Mouse (Mus musculus) forebrain, postnatal 0 days (tissue): ENCODE results near the gene Supt16. TPM values are rescaled to one million over a fixed set of nuclear protein-coding genes. Genes with fewer than 3 reads are reported as not detected.
A peak's percentile ranks its signal among the peaks of the same experiment; 100 is the strongest.

Experiments
- ATAC-seq: fragments of 200-750 bp; cut with Nextera tagmentation; 2 replicates; pipeline ENCODE4 v1.8.0; 2017; ENCODE audit warnings: mild to moderate bottlenecking, moderate library complexity
- DNase-seq: peaks from one replicate; pipeline ENCODE4 v3.0.0-alpha.2; 2015
- H3K27ac ChIP-seq: fragments of 300-500 bp; sonication (generic); 2 replicates; pipeline ENCODE4 v1.5.1; 2014; ENCODE audit warnings: low read depth, mild to moderate bottlenecking, antibody characterized with exemption, low read length, moderate library complexity, mixed read lengths
- H3K27me3 ChIP-seq: fragments of 300-500 bp; sonication (generic); 2 replicates; pipeline ENCODE4 v1.6.1; 2014; ENCODE audit warnings: mild to moderate bottlenecking, low read length, mixed read lengths; ENCODE audit not compliant: insufficient read depth
- H3K36me3 ChIP-seq: fragments of 300-500 bp; sonication (generic); 2 replicates; pipeline ENCODE4 v1.6.1; 2014; ENCODE audit warnings: mild to moderate bottlenecking, moderate library complexity; ENCODE audit not compliant: insufficient read depth
- H3K4me1 ChIP-seq: fragments of 300-500 bp; sonication (generic); 2 replicates; pipeline ENCODE4 v1.6.1; 2014; ENCODE audit warnings: antibody characterized with exemption; ENCODE audit not compliant: insufficient read depth
- H3K4me2 ChIP-seq: fragments of 300-500 bp; sonication (generic); 2 replicates; pipeline ENCODE4 v1.6.1; 2014; ENCODE audit warnings: low read depth, mild to moderate bottlenecking, moderate library complexity
- H3K4me3 ChIP-seq: fragments of 300-500 bp; sonication (generic); 2 replicates; pipeline ENCODE4 v1.5.1; 2014; ENCODE audit warnings: low read depth, low read length, mixed read lengths
- H3K9ac ChIP-seq: fragments of 300-500 bp; sonication (generic); 2 replicates; pipeline ENCODE4 v1.6.1; 2014; ENCODE audit warnings: mild to moderate bottlenecking
- H3K9me3 ChIP-seq: fragments of 300-500 bp; sonication (generic); 2 replicates; pipeline ENCODE4 v1.6.1; 2016; ENCODE audit warnings: low read length
- CTCF ChIP-seq: sonication (generic); IDR thresholded peaks from 2 replicates; pipeline ENCODE4 v1.5.1; 2016; ENCODE audit warnings: antibody characterized with exemption, control low read depth, low read depth
- WGBS: fragments of 180-500 bp; shearing (Covaris S2); extraction: QIAGEN DNeasy Blood & Tissue Kit; methylation state at CpG from one replicate; pipeline ENCODE4 v1.1.7; 2014; 5-methylcytosine and 5-hydroxymethylcytosine counted together
- polyA plus RNA-seq: library from polyadenylated mRNA; unstranded; fragments of >200 nt; fragmentation: Nextera tagmentation; extraction: Ambion mirVana; gene quantifications from 2 replicates; pipeline ENCODE4 v1.2.1, GENCODE M21; 2015
- total RNA-seq: library from RNA; depleted of rRNA; stranded (reverse); fragments of >200 nt; gene quantifications from 2 replicates; pipeline ENCODE4 v1.2.3, GENCODE M21; 2014

The Supt16 gene
- total and polyA plus RNA-seq, 2 experiments from 2014 or later, result 39.1 to 56.9 TPM

GRCm38 (mm10) chr14:52189519-52189918, 7.7 kb downstream of the Supt16 start:
- no peaks in the 10 kb centered on the region for H3K9me3 ChIP-seq
- H3K4me1 ChIP-seq, result no peaks in the 10 kb centered on the region
- ATAC-seq (no peak), DNase-seq (peak; percentile 24)
- no peak overlapping the region for H3K9ac ChIP-seq
- TF ChIP-seq CTCF, result peak; percentile 48
- H3K36me3 ChIP-seq, result peaks cover 6% of the 10 kb centered on the region; the same call in 1 of the 2 replicates
- H3K4me3 ChIP-seq, result no peak overlapping the region
- no peaks in the 10 kb centered on the region for H3K27me3 ChIP-seq
- 62% methylated on average over 2 of the region's 2 CpGs for WGBS
- H3K4me2 ChIP-seq, result no peak overlapping the region
- H3K27ac ChIP-seq, result no peak overlapping the region

- DNase-seq, result no peak
- H3K9ac ChIP-seq, result no peak overlapping the region
- H3K9me3 ChIP-seq, result no peaks in the 10 kb centered on the region
- no peak overlapping the region for H3K4me2 ChIP-seq
- H3K4me1 ChIP-seq, result no peaks in the 10 kb centered on the region
- H3K36me3 ChIP-seq, result peaks cover 8% of the 10 kb centered on the region; the same call in 1 of the 2 replicates
- H3K4me3 ChIP-seq, result no peak overlapping the region
- no peaks in the 10 kb centered on the region for H3K27me3 ChIP-seq
- 78% methylated on average over 1 of the region's 1 CpGs for WGBS
- no peak for ATAC-seq
- no peak overlapping the region for H3K27ac ChIP-seq
- no peak for TF ChIP-seq CTCF
Observed at GRCm38 (mm10) chr14:52188788-52189187, 8.4 kb downstream of the Supt16 start.

GRCm38 (mm10) chr14:52166571-52166970, 30.6 kb downstream of the Supt16 start:
- Histone ChIP-seq H3K27me3 (no peaks in the 10 kb centered on the region), H3K36me3 (peaks cover 54% of the 10 kb centered on the region), H3K4me2 (no peak overlapping the region), H3K4me1 (no peaks in the 10 kb centered on the region), H3K9ac (no peak overlapping the region), H3K9me3 (no peaks in the 10 kb centered on the region), H3K4me3 (no peak overlapping the region), H3K27ac (no peak overlapping the region)
- DNase-seq, result no peak
- TF ChIP-seq CTCF, result no peak
- WGBS, result 95% methylated on average over 2 of the region's 2 CpGs
- no peak for ATAC-seq

GRCm38 (mm10) chr14:52160911-52161310, 36.3 kb downstream of the Supt16 start:
- H3K27me3 ChIP-seq, result no peaks in the 10 kb centered on the region
- H3K4me1 ChIP-seq, result no peaks in the 10 kb centered on the region
- 92% methylated on average over 6 of the region's 6 CpGs for WGBS
- H3K27ac ChIP-seq, result no peak overlapping the region
- no peak overlapping the region for H3K4me3 ChIP-seq
- ATAC-seq (no peak), DNase-seq (no peak)
- TF ChIP-seq CTCF, result no peak
- H3K9ac ChIP-seq, result no peak overlapping the region
- H3K4me2 ChIP-seq, result no peak overlapping the region
- H3K9me3 ChIP-seq, result no peaks in the 10 kb centered on the region
- peaks cover 64% of the 10 kb centered on the region for H3K36me3 ChIP-seq

- peaks cover 14% of the 10 kb centered on the region; the same call in 1 of the 2 replicates for H3K4me1 ChIP-seq
- H3K36me3 ChIP-seq, result peaks cover 18% of the 10 kb centered on the region
- ATAC-seq (no peak), DNase-seq (no peak)
- H3K9me3 ChIP-seq, result no peaks in the 10 kb centered on the region
- WGBS, result 87% methylated on average over 2 of the region's 2 CpGs
- H3K4me2 ChIP-seq, result no peak overlapping the region
- TF ChIP-seq CTCF, result no peak
- no peaks in the 10 kb centered on the region for H3K27me3 ChIP-seq
- H3K4me3 ChIP-seq, result no peak overlapping the region
- no peak overlapping the region for H3K27ac ChIP-seq
- no peak overlapping the region for H3K9ac ChIP-seq
Observed at GRCm38 (mm10) chr14:52155008-52155407, 42.2 kb downstream of the Supt16 start.

- Histone ChIP-seq H3K27me3 (no peaks in the 10 kb centered on the region), H3K36me3 (no peaks in the 10 kb centered on the region), H3K9me3 (no peaks in the 10 kb centered on the region), H3K4me3 (peak overlapping the region; percentile 17; the same call in 1 of the 2 replicates), H3K9ac (no peak overlapping the region), H3K4me2 (peak overlapping the region; percentile 43), H3K4me1 (peaks cover 14% of the 10 kb centered on the region; the same call in 1 of the 2 replicates), H3K27ac (peak overlapping the region; percentile 75; the same call in 1 of the 2 replicates)
- peak; percentile 11; the same call in 1 of the 2 replicates for ATAC-seq
- WGBS, result 12% methylated on average over 3 of the region's 3 CpGs
- no peak for TF ChIP-seq CTCF
- DNase-seq, result no peak
Observed at GRCm38 (mm10) chr14:52152613-52153012, 44.6 kb downstream of the Supt16 start.

GRCm38 (mm10) chr14:52152179-52152578, 45.0 kb downstream of the Supt16 start:
- no peaks in the 10 kb centered on the region for H3K27me3 ChIP-seq
- peak overlapping the region; percentile 43 for H3K4me2 ChIP-seq
- peak overlapping the region; percentile 75 for H3K27ac ChIP-seq
- H3K9ac ChIP-seq, result peak overlapping the region; percentile 37; the same call in 1 of the 2 replicates
- WGBS, result 12% methylated on average over 7 of the region's 7 CpGs
- no peaks in the 10 kb centered on the region for H3K9me3 ChIP-seq
- no peaks in the 10 kb centered on the region for H3K36me3 ChIP-seq
- H3K4me3 ChIP-seq, result peak overlapping the region; percentile 17
- DNase-seq, result peak; percentile 82
- peaks cover 14% of the 10 kb centered on the region; the same call in 1 of the 2 replicates for H3K4me1 ChIP-seq
- ATAC-seq, result peak; percentile 93
- TF ChIP-seq CTCF, result no peak
